Mouse (Mus musculus) neural tube, embryonic 13.5 days (tissue): ENCODE measurements around the gene Gm2004. TPM values are rescaled to one million over a fixed set of nuclear protein-coding genes. Genes with fewer than 3 reads are reported as not detected.
"Not testable (repeated sequence)": the region's sequence is repeated elsewhere in the genome, so short reads cannot be mapped to it uniquely, and the experiment has no call there.

Experiments used
- ATAC-seq: fragments of 200-750 bp; cut with Nextera tagmentation; 2 replicates; pipeline ENCODE4 v1.8.0; 2017; ENCODE audit warnings: low read depth, mild to moderate bottlenecking, moderate TSS enrichment, moderate library complexity
- H3K27ac ChIP-seq: fragments of 300-500 bp; sonication (generic); replicated peaks from 2 replicates; pipeline ENCODE4 v1.5.1; 2015; ENCODE audit warnings: moderate library complexity, mild to moderate bottlenecking, inconsistent platforms
- H3K27me3 ChIP-seq: fragments of 300-500 bp; sonication (generic); 2 replicates; pipeline ENCODE4 v1.6.1; 2015; ENCODE audit warnings: mild to moderate bottlenecking, inconsistent platforms
- H3K36me3 ChIP-seq: fragments of 300-500 bp; sonication (generic); 2 replicates; pipeline ENCODE4 v1.6.1; 2015; ENCODE audit warnings: mild to moderate bottlenecking, inconsistent platforms
- H3K4me1 ChIP-seq: fragments of 300-500 bp; sonication (generic); replicated peaks from 2 replicates; pipeline ENCODE4 v1.6.1; 2015; ENCODE audit warnings: inconsistent platforms
- H3K4me2 ChIP-seq: fragments of 300-500 bp; sonication (generic); 2 replicates; pipeline ENCODE4 v1.6.1; 2015; ENCODE audit warnings: inconsistent platforms, mild to moderate bottlenecking, moderate library complexity
- H3K4me3 ChIP-seq: fragments of 300-500 bp; sonication (generic); 2 replicates; pipeline ENCODE4 v1.5.1; 2015; ENCODE audit warnings: mild to moderate bottlenecking, inconsistent platforms
- H3K9ac ChIP-seq: fragments of 300-500 bp; sonication (generic); 2 replicates; pipeline ENCODE4 v1.6.1; 2015; ENCODE audit warnings: moderate library complexity, mild to moderate bottlenecking, inconsistent platforms
- H3K9me3 ChIP-seq: fragments of 300-500 bp; sonication (generic); 2 replicates; pipeline ENCODE4 v1.6.1; 2016; ENCODE audit warnings: inconsistent platforms
- WGBS: fragments of 180-500 bp; shearing (Covaris S2); methylation state at CpG from one replicate; pipeline ENCODE4 v1.1.7; 2015; 5-methylcytosine and 5-hydroxymethylcytosine counted together
- polyA plus RNA-seq: library from polyadenylated mRNA; unstranded; fragments of >200 nt; fragmentation: Nextera tagmentation; extraction: Ambion mirVana; gene quantifications from 2 replicates; pipeline ENCODE4 v1.2.1, GENCODE M21; 2015

Gene Gm2004
- 0.43 and 0.45 TPM in 2 replicates for polyA plus RNA-seq

DNA sequence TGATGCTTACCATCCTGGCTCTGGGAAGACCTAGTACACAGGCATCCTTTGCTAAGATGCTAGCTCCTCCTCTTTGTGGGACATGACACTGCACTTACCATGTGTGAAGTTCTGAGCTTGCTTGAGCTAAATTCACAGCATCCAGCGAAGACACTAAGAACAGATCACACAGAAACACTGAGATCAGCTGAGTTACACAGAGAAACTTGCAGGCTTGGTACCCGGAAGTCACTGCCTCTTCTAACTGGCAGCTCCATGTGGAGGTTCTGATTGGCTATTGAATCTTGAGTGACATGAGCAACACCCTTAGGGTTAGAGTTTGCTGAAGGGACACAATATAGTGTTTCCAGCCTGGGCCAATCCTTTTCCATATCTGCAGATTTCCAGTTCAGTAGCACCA lies at the start of gene Gm2004:
Gene Gm2004, minus strand, starts transcription at position 101 of the 400 bp plus-strand sequence.
- no CpG with 5 or more reads among the region's 2 CpGs for WGBS
- not testable (repeated sequence) for ATAC-seq, H3K27ac ChIP-seq, H3K4me2 ChIP-seq, H3K27me3 ChIP-seq, H3K4me1 ChIP-seq, H3K4me3 ChIP-seq, H3K9me3 ChIP-seq, H3K9ac ChIP-seq, H3K36me3 ChIP-seq

Other genes starting within 250 kb of the Gm2004 start
- 1.4 and 2.4 TPM in 2 replicates for gene Zfp966, start 218.7 kb downstream of the Gm2004 start, polyA plus RNA-seq
- 18.2 and 29.9 TPM in 2 replicates for gene Gm2026, start 184.5 kb downstream of the Gm2004 start, polyA plus RNA-seq
- gene 2210418O10Rik, start 76.7 kb upstream of the Gm2004 start, polyA plus RNA-seq: 7.5 and 10.9 TPM in 2 replicates
- not detected in 2 replicates for gene Gm11009, start 169.7 kb upstream of the Gm2004 start, polyA plus RNA-seq